Comparison of ENCODE assay signal across 8 mouse cellular contexts in genomic region chr6:34709289-34709688, GRCm38 (mm10).
A peak's percentile ranks its signal among the peaks of the same experiment; 100 is the strongest.
DNase-seq lines count a peak whose midpoint lies in the region; ATAC-seq and TF ChIP-seq lines count a peak whose summit lies in the region.

No protein-coding gene starts in this region.

- H3K4me1 ChIP-seq in E14TG2a.4 (replicated peaks; ENCODE audit: low read depth, low read length): peaks cover 24% of the 10 kb centered on the region
- H3K4me1 ChIP-seq in forebrain, embryonic 10.5 days: peaks cover 68% of the 10 kb centered on the region
- peaks cover 52% of the 10 kb centered on the region for H3K4me1 ChIP-seq in heart, postnatal 0 days (ENCODE audit: control insufficient read depth, insufficient read depth)
- H3K4me1 ChIP-seq in liver, embryonic 14.5 days (replicated peaks; ENCODE audit: control insufficient read depth in 2 of 2, insufficient read depth in 2 of 2, low read length in 1 of 2): peaks cover 0 to 10% of the 10 kb centered on the region in 2 experiments; a peak in 2 of 4 replicates
- peaks cover 28% of the 10 kb centered on the region for H3K4me1 ChIP-seq in neural tube, embryonic 12.5 days

- H3K36me3 ChIP-seq in E14TG2a.4 (ENCODE audit: insufficient read depth, low read length): no peaks in the 10 kb centered on the region
- H3K36me3 ChIP-seq in forebrain, embryonic 10.5 days (replicated peaks): peaks cover 6% of the 10 kb centered on the region; the same call in 1 of the 2 replicates
- peaks cover 13% of the 10 kb centered on the region for H3K36me3 ChIP-seq in heart, postnatal 0 days (replicated peaks; ENCODE audit: control insufficient read depth, insufficient read depth, low read length)
- no peaks in the 10 kb centered on the region for H3K36me3 ChIP-seq in liver, embryonic 14.5 days (replicated peaks; ENCODE audit: control insufficient read depth, insufficient read depth, low read depth)
- no peaks in the 10 kb centered on the region for H3K36me3 ChIP-seq in neural tube, embryonic 12.5 days

- DNase-seq in brain, embryonic 18.5 days (ENCODE audit: low read depth, low spot score): peak; percentile 71
- peak; percentile 68 for DNase-seq in forebrain, embryonic 10.5 days (ENCODE audit: extremely low spot score, low spot score)
- peak; percentile 68 for DNase-seq in heart, postnatal 0 days (ENCODE audit: low spot score)
- DNase-seq in kidney, postnatal 36 days: peak; percentile 62 to 83
- peak in 1 of 3 experiments; percentile 40 for DNase-seq in liver, embryonic 14.5 days (ENCODE audit: low read depth in 3 of 3, low spot score in 3 of 3)
- no peak for DNase-seq in natural killer cell, adult 2 months (ENCODE audit: low spot score in 2 of 2)

- TF ChIP-seq EP300 in heart, postnatal 0 days (IDR thresholded peaks at IDR 0.05; ENCODE audit: low read depth): no peak
- no peak for TF ChIP-seq EP300 in liver, embryonic 14.5 days (IDR thresholded peaks at IDR 0.05; ENCODE audit: low read depth)

- ATAC-seq in heart, postnatal 0 days (ENCODE audit: insufficient read depth, low read depth): peak; percentile 81
- ATAC-seq in liver, embryonic 14.5 days (ENCODE audit: insufficient read depth): peak; percentile 68
- ATAC-seq in neural tube, embryonic 12.5 days (ENCODE audit: low FRiP score, low read depth): peak; percentile 90

- peak overlapping the region; percentile 80 for H3K4me2 ChIP-seq in heart, postnatal 0 days (ENCODE audit: low read depth, low read length)
- peak overlapping the region; percentile 30 for H3K4me2 ChIP-seq in liver, embryonic 14.5 days (ENCODE audit: low read depth)
- H3K4me2 ChIP-seq in neural tube, embryonic 12.5 days (replicated peaks): peak overlapping the region; percentile 75

- peaks cover 10% of the 10 kb centered on the region; the same call in 1 of the 2 replicates for H3K27me3 ChIP-seq in E14TG2a.4 (ENCODE audit: insufficient read depth, low read length)
- 0 out of 2 replicates have a peak, but pooled peaks cover 5% of the 10 kb centered on the region for H3K27me3 ChIP-seq in forebrain, embryonic 10.5 days (ENCODE audit: poor library complexity, severe bottlenecking)
- H3K27me3 ChIP-seq in heart, postnatal 0 days (ENCODE audit: control insufficient read depth, insufficient read depth, low read length): no peaks in the 10 kb centered on the region
- H3K27me3 ChIP-seq in liver, embryonic 14.5 days (ENCODE audit: control insufficient read depth, insufficient read depth, low read length): no peaks in the 10 kb centered on the region
- H3K27me3 ChIP-seq in neural tube, embryonic 12.5 days (replicated peaks): no peaks in the 10 kb centered on the region

- WGBS in forebrain, embryonic 10.5 days: 0% methylated on average over 11 of the region's 11 CpGs
- 2% methylated on average over 11 of the region's 11 CpGs for WGBS in heart, postnatal 0 days
- WGBS in liver, embryonic 14.5 days (ENCODE audit: insufficient replicate concordance): 2% methylated on average over 11 of the region's 11 CpGs
- WGBS in neural tube, embryonic 12.5 days: 0% methylated on average over 11 of the region's 11 CpGs

- H3K9me3 ChIP-seq in E14TG2a.4 (ENCODE audit: low read length): peaks cover 16% of the 10 kb centered on the region
- peaks cover 9% of the 10 kb centered on the region for H3K9me3 ChIP-seq in forebrain, embryonic 10.5 days
- H3K9me3 ChIP-seq in heart, postnatal 0 days (replicated peaks; ENCODE audit: control insufficient read depth, low read length): peaks cover 9% of the 10 kb centered on the region
- H3K9me3 ChIP-seq in liver, embryonic 14.5 days (ENCODE audit: control insufficient read depth, low read length): no peaks in the 10 kb centered on the region; the same call in 1 of the 2 replicates
- peaks cover 4% of the 10 kb centered on the region; the same call in 1 of the 2 replicates for H3K9me3 ChIP-seq in neural tube, embryonic 12.5 days

- H3K4me3 ChIP-seq in E14TG2a.4 (replicated peaks; ENCODE audit: low read length): peak overlapping the region; percentile 80
- H3K4me3 ChIP-seq in forebrain, embryonic 10.5 days: peak overlapping the region; percentile 64
- peak overlapping the region; percentile 57 for H3K4me3 ChIP-seq in heart, postnatal 0 days (ENCODE audit: low read depth, low read length)
- H3K4me3 ChIP-seq in liver, embryonic 14.5 days (ENCODE audit: insufficient read depth in 1 of 2, low read depth in 2 of 2, low read length in 2 of 2): peak overlapping the region; percentile 28 to 54
- peak overlapping the region; percentile 57 for H3K4me3 ChIP-seq in neural tube, embryonic 12.5 days

- H3K9ac ChIP-seq in heart, postnatal 0 days (replicated peaks; ENCODE audit: low read depth, low read length): peak overlapping the region; percentile 63
- H3K9ac ChIP-seq in liver, embryonic 14.5 days (replicated peaks): peak overlapping the region; percentile 55; the same call in 1 of the 2 replicates
- peak overlapping the region; percentile 72 for H3K9ac ChIP-seq in neural tube, embryonic 12.5 days

- H3K27ac ChIP-seq in forebrain, embryonic 10.5 days: peak overlapping the region; percentile 91
- peak overlapping the region; percentile 83 for H3K27ac ChIP-seq in heart, postnatal 0 days (ENCODE audit: low read depth)
- no peak overlapping the region for H3K27ac ChIP-seq in liver, embryonic 14.5 days
- H3K27ac ChIP-seq in neural tube, embryonic 12.5 days: no peak overlapping the region

- no peak for TF ChIP-seq CTCF in E14TG2a.4 (conservative IDR thresholded peaks at IDR 0.05; ENCODE audit: low read length)
- no peak for TF ChIP-seq CTCF in heart, postnatal 0 days (IDR thresholded peaks at IDR 0.05; ENCODE audit: low read depth)
- TF ChIP-seq CTCF in liver, embryonic 14.5 days (IDR thresholded peaks at IDR 0.05; ENCODE audit: low read depth): no peak

Comparison
In these comparisons a context has a peak if more than half of its experiments do, and no peak if none do; other contexts are left out.
1. DNase-seq: peak in brain, embryonic 18.5 days (single experiment), forebrain, embryonic 10.5 days (single experiment), heart, postnatal 0 days (single experiment) and kidney, postnatal 36 days (2 of 2); none in natural killer cell, adult 2 months (0 of 2).
2. H3K27ac ChIP-seq: peak in forebrain, embryonic 10.5 days (single experiment) and heart, postnatal 0 days (single experiment); none in liver, embryonic 14.5 days (single experiment) and neural tube, embryonic 12.5 days (single experiment).
3. H3K4me2 ChIP-seq: peak in every context shown above with its lines; median percentile 80 in heart, postnatal 0 days; 75 in neural tube, embryonic 12.5 days; 30 in liver, embryonic 14.5 days.
4. Peak in every context shown above with its lines, with median percentiles within 50 percentile points of each other: H3K4me3 ChIP-seq, ATAC-seq and H3K9ac ChIP-seq.